18 mouse cellular contexts compared by ENCODE assay signal in genomic region chr19:18418548-18418947, GRCm38 (mm10).
DNase-seq lines count a peak whose midpoint lies in the region; ATAC-seq and TF ChIP-seq lines count a peak whose summit lies in the region.
"Had no signal": no experiment of that assay in that cellular context is flagged by ENCODE, and none has a peak within 500 bp of the region (broad histone marks: within the 10 kb centered on the region; RNA-seq: fewer than 3 reads in every experiment).

No protein-coding gene starts in this region.

- H3K27me3 ChIP-seq in limb, embryonic 13.5 days: peaks cover 6% of the 10 kb centered on the region; the same call in 1 of the 2 replicates
- no peaks in the 10 kb centered on the region for H3K27me3 ChIP-seq in limb, embryonic 10.5 days (ENCODE audit: low read depth, poor library complexity, severe bottlenecking)
- H3K27me3 ChIP-seq in limb, embryonic 14.5 days (ENCODE audit: control insufficient read depth, insufficient read depth, low read length): 0 out of 2 replicates have a peak, but pooled peaks cover 8% of the 10 kb centered on the region
- H3K27me3 ChIP-seq: embryonic facial prominence, embryonic 15.5 days; hindbrain, embryonic 15.5 days; liver, embryonic 12.5 days; midbrain, embryonic 13.5 days had no signal

- no peak overlapping the region for H3K9ac ChIP-seq in limb, embryonic 13.5 days
- no peak overlapping the region for H3K9ac ChIP-seq in limb, embryonic 14.5 days (ENCODE audit: low read depth, low read length, severe bottlenecking)
- H3K9ac ChIP-seq: embryonic facial prominence, embryonic 15.5 days; hindbrain, embryonic 15.5 days; liver, embryonic 12.5 days; midbrain, embryonic 13.5 days had no signal

- TF ChIP-seq POLR2A in limb, embryonic 14.5 days (IDR thresholded peaks at IDR 0.05; ENCODE audit: borderline replicate concordance, extremely low read depth, insufficient read depth, insufficient read length): no peak

- peak; percentile 51; the same call in 1 of the 2 replicates for ATAC-seq in limb, embryonic 13.5 days (ENCODE audit: low FRiP score, low read depth)
- ATAC-seq in limb, embryonic 14.5 days (ENCODE audit: low FRiP score, low read depth): no peak
- ATAC-seq: intestine, postnatal 0 days; liver, embryonic 12.5 days; midbrain, embryonic 13.5 days had no signal

- H3K4me3 ChIP-seq in limb, embryonic 13.5 days: no peak overlapping the region
- H3K4me3 ChIP-seq in limb, embryonic 10.5 days: no peak overlapping the region
- no peak overlapping the region for H3K4me3 ChIP-seq in limb, embryonic 14.5 days (replicated peaks; ENCODE audit: low read length)
- H3K4me3 ChIP-seq: embryonic facial prominence, embryonic 15.5 days; forebrain, embryonic 10.5 days; hindbrain, embryonic 15.5 days; layer of hippocampus, adult 2 months; liver, embryonic 12.5 days; midbrain, embryonic 13.5 days had no signal

- H3K4me1 ChIP-seq in limb, embryonic 13.5 days: peaks cover 20% of the 10 kb centered on the region
- H3K4me1 ChIP-seq in limb, embryonic 10.5 days: peaks cover 8% of the 10 kb centered on the region
- peaks cover 11% of the 10 kb centered on the region for H3K4me1 ChIP-seq in limb, embryonic 14.5 days (ENCODE audit: control insufficient read depth, insufficient read depth, low read length)
- H3K4me1 ChIP-seq: hindbrain, embryonic 15.5 days; liver, embryonic 12.5 days; midbrain, embryonic 13.5 days had no signal

- 70% methylated on average over 6 of the region's 6 CpGs for WGBS in limb, embryonic 13.5 days
- WGBS in limb, embryonic 10.5 days: 93% methylated on average over 6 of the region's 6 CpGs
- WGBS in limb, embryonic 14.5 days: 70% methylated on average over 6 of the region's 6 CpGs

- peak; percentile 11 to 45 for DNase-seq in cerebellum, postnatal 14 days
- DNase-seq in cerebellum, postnatal 4 days (ENCODE audit: low spot score in 2 of 2): no peak
- peak; percentile 33 for DNase-seq in heart, adult 8-10 months (ENCODE audit: low spot score)
- DNase-seq in heart, postnatal 4 days: no peak
- no peak for DNase-seq in limb, embryonic 10.5 days (ENCODE audit: low spot score)
- DNase-seq in limb, embryonic 14.5 days (ENCODE audit: low spot score): peak; percentile 26
- no peak for DNase-seq in layer of hippocampus, postnatal 25 days (ENCODE audit: extremely low spot score in 1 of 2, low spot score in 1 of 2)
- DNase-seq: adrenal gland, adult 2 months; gastrocnemius, postnatal 36 days; thymus, postnatal 14 days had no signal

- H3K9me3 ChIP-seq in limb, embryonic 13.5 days: no peaks in the 10 kb centered on the region
- H3K9me3 ChIP-seq in limb, embryonic 10.5 days (replicated peaks): no peaks in the 10 kb centered on the region
- H3K9me3 ChIP-seq in limb, embryonic 14.5 days (ENCODE audit: control insufficient read depth, low read length): no peaks in the 10 kb centered on the region
- H3K9me3 ChIP-seq: embryonic facial prominence, embryonic 15.5 days; forebrain, embryonic 10.5 days; hindbrain, embryonic 15.5 days; liver, embryonic 12.5 days; midbrain, embryonic 13.5 days had no signal

- H3K4me2 ChIP-seq in limb, embryonic 13.5 days (replicated peaks): no peak overlapping the region
- H3K4me2 ChIP-seq in limb, embryonic 14.5 days (replicated peaks; ENCODE audit: low read depth, low read length, severe bottlenecking): no peak overlapping the region
- H3K4me2 ChIP-seq: embryonic facial prominence, embryonic 15.5 days; hindbrain, embryonic 15.5 days; liver, embryonic 12.5 days; midbrain, embryonic 13.5 days had no signal

- no peaks in the 10 kb centered on the region for H3K36me3 ChIP-seq in limb, embryonic 13.5 days
- no peaks in the 10 kb centered on the region for H3K36me3 ChIP-seq in limb, embryonic 10.5 days
- no peaks in the 10 kb centered on the region for H3K36me3 ChIP-seq in limb, embryonic 14.5 days (ENCODE audit: control insufficient read depth, insufficient read depth, low read length)
- H3K36me3 ChIP-seq: embryonic facial prominence, embryonic 15.5 days; forebrain, embryonic 10.5 days; hindbrain, embryonic 15.5 days; liver, embryonic 12.5 days; midbrain, embryonic 13.5 days had no signal

- no peak overlapping the region for H3K27ac ChIP-seq in limb, embryonic 13.5 days
- no peak overlapping the region for H3K27ac ChIP-seq in limb, embryonic 10.5 days
- no peak overlapping the region for H3K27ac ChIP-seq in limb, embryonic 14.5 days (replicated peaks; ENCODE audit: low read depth, low read length)
- H3K27ac ChIP-seq: embryonic facial prominence, embryonic 15.5 days; forebrain, embryonic 10.5 days; hindbrain, embryonic 15.5 days; layer of hippocampus, adult 2 months; liver, embryonic 12.5 days; midbrain, embryonic 13.5 days had no signal

Comparison
In these comparisons a context has a peak if more than half of its experiments do, and no peak if none do; other contexts are left out.
1. DNase-seq: peak in cerebellum, postnatal 14 days (2 of 2), heart, adult 8-10 months (single experiment) and limb, embryonic 14.5 days (single experiment); none in cerebellum, postnatal 4 days (0 of 2), heart, postnatal 4 days (single experiment), limb, embryonic 10.5 days (single experiment) and layer of hippocampus, postnatal 25 days (0 of 2).